Mouse (Mus musculus) forelimb bud, embryonic 11.5 days (tissue): ENCODE results near the gene Hba-a1.
"Not testable (repeated sequence)": the region's sequence is repeated elsewhere in the genome, so short reads cannot be mapped to it uniquely, and the experiment has no call there.

Experiments used
- DNase-seq: peaks from one replicate; pipeline ENCODE4 v3.0.0-alpha.2; 2012; ENCODE audit warnings: low read depth, low spot score

Hba-a1 gene

DNA sequence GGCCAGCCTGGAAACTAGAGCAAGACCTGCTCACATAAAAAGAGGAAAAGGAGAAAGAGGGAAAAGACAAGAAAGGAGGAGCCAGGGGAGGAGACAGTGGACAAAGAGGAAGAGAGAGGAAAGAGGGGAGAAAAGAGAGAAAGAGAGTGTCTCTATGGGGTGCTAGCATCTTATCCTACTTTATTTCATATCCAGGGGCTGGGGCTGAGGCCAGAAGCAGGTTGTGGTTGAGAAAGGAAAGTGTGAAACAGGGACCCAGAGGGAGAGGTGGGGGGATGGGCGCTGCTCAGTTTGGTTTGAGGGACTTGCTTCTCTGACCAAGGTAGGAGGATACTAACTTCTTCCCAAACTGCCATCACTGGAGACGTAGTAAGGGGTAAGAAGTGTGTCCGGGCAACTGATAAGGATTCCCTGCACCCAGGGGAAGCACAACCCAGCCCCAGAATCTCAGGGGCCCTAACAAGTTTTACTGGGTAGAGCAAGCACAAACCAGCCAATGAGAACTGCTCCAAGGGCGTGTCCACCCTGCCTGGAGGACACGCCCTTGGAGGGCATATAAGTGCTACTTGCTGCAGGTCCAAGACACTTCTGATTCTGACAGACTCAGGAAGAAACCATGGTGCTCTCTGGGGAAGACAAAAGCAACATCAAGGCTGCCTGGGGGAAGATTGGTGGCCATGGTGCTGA lies at the start of gene Hba-a1:
Gene Hba-a1 (plus strand): TSS at position 421 of the 687 bp plus-strand sequence.
- not testable (repeated sequence) for DNase-seq

- no peak for DNase-seq
Measured at GRCm38 (mm10) chr11:32233895-32234294, 49.4 kb upstream of the Hba-a1 start.

- no peak for DNase-seq
Measured at GRCm38 (mm10) chr11:32234816-32235485, 48.4 kb upstream of the Hba-a1 start.

DNA sequence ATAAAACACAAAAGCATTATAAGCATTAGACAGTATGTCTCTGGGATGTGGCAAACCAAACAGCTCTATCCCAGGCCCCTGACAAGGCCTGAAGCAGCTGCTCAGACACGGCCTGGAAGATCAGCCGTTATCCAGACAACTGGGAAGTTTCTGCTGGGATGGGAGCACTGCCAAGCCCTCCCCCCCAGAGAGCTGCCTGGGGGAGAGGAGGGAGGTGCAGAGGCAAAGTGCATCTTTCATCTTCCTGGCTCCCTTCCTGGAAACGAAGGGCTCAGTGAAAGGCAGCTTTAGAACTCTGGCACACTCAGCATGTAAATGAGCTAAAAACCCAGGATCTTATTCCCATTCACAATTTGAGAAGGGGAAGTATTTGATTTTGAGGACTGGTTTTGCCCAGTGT lies 47.7 kb upstream of the Hba-a1 start:
- DNase-seq, result no peak

DNA sequence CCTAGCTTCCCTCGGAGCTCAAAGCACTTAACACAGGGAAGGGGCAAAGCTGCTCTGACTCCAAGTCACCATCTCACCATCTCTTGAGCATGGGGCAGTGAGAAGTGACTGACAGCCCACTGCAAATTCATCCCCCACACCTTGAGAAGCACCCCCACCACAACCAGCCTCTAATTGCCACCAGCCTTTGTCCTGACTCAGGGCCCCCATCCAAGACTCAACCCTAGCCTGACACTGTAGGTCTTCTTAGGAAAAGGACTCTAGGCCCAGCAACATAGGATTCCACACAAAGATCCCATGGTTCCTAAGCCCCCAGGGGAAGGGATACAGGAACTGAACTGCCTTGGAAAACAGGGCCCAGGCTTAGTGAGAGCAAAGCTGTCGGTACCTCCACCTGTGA lies 47.2 kb upstream of the Hba-a1 start:
- no peak for DNase-seq

- DNase-seq, result no peak
Measured at GRCm38 (mm10) chr11:32236712-32237410, 46.5 kb upstream of the Hba-a1 start.

DNA sequence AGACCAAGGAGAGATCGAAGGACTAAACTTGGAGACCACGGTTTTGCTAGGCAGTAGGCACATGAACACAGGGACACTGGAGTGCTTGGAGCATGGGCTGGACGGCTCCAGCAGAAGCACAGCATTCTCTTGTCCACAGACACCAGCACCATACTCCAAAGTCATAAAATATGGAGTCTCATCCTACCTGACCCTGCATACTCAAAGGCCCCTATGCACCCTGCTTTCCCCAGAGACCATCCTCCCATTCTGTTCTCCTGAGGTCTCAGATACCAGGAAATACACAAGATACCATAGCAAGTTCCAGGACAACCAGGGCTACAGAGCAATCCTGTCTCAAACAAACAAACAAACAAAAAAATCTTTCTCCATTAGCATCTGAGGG lies 45.9 kb upstream of the Hba-a1 start:
- DNase-seq, result no peak

DNA sequence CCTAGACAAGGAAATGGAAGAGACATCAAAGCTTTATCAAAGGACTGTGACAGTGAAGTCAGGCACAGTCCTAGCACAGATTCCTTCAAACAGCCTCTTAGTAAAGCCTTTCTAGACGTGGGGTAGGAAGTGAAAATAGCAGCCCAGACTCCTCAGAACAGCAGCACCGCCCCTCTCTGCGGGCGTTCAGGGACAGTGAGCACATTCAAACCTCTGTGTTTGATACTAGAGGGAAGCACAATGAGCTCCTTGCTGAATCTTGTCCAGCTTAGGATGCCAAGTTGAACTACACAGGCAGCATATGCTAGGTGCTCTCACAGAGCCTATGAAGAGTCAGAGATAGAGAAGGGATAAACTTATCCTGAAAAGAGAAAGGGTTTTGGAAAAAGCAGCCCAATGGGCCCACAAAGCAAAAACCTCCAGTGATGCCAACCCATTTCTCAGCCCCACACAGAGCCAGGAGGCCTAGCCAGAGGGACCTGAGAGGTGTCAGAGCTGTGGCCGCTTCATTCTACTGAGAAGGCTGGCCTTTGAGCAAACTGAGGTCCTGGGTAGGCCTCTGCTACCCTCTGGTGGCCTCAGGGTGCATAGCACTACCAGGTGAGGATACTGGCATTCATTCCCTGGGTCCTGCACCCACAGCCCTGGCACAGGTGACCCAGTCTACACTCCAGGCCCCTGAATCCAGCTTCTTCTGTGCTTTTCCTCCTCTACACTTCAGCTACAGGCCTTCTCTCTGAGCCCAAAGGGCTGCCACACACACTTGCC lies 45.0 kb upstream of the Hba-a1 start:
- no peak for DNase-seq

DNA sequence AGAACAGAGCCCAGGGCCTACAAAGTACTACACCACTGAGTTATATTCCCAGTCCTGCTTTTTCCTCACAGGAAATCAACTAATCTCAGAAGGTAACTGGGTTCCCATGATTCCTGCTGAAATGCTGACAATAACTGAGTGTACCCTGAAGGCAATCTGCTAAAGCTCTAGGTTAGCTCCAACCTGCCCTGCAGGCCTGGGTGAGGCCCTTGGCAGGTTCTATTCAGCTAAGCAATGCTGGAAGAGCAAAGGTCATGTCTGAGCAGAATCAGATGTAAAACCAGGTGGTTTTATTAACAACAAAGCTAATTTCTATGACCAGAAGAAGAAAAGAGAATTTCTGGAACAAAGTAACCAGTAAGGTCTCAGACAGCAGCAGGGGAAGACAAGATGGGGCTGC lies 41.9 kb upstream of the Hba-a1 start:
- DNase-seq, result no peak

DNA sequence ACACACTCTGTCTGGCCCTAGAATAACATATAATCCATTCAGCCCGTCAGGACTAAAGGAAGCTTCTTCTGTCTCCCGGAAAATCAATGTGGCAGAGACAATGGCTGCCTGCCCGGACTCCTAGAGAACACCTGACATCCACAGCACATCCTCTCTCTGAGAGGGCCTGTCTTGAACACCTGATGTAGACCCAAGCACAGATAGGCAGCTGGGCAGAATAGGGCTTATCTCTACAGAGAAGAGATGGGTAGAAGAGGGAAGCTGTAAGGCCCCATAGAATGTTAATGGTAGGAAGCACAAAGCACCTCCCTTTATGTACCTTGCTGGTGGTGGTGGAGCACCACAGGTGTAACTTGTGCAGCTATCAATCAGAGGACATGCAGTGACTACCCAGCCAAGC lies 41.1 kb upstream of the Hba-a1 start:
- DNase-seq, result no peak

DNA sequence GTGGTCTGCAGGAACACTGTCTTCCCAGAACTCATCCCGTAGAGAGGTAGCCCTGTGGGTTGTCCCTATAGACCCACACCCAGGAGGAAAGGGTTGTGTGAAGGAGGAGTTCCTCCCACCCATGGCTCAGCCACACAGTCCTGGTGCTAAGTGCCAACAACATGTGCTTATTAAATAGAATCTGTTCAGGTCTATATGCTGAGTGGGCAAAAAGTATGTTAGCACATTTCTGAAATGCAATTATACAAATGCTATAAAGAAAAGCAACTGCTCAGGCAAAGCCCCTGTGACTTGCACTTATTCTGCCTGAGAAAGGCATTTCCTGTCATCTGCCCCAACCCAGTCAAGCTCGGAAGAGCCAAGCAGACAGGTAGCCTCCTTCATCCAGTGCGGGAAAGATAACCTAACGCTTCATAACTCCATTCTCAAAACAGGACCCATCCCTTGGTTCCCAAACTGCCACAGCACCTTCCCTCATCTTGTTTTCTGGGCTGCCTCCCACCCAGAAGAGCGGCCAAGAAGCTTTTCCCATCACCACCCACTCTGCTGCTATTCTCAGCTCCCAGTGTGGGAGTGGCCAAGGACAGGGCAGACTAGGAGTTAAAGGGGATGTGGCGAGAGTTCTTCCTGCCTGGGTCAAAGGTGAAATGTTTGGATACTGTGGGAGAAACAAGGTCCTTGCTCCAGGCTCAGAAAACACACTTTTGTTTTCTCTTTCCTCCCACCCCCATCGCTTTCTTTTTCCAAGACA lies 39.9 kb upstream of the Hba-a1 start:
- no peak for DNase-seq

DNA sequence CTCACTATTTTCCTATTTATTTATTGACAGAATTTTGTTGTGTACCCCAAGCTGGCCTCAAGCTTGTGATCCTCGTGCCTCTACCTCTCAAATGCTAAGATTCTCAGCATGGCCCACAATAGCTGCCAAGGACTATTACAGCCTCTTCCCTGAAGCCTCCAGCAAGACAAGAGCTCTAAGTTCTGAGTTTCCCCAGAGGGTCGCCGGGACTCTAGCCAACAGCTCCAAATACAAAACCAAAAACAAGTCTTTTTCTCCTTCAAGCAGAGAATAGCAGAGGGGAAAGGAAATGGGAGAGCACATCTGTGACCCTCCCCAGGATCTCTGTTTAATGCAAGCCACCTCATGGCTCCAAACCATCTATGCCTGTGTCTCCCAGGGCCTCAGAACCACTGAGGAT lies 39.2 kb upstream of the Hba-a1 start:
- no peak for DNase-seq

- DNase-seq, result no peak
Measured at GRCm38 (mm10) chr11:32244617-32245016, 38.7 kb upstream of the Hba-a1 start.

DNA sequence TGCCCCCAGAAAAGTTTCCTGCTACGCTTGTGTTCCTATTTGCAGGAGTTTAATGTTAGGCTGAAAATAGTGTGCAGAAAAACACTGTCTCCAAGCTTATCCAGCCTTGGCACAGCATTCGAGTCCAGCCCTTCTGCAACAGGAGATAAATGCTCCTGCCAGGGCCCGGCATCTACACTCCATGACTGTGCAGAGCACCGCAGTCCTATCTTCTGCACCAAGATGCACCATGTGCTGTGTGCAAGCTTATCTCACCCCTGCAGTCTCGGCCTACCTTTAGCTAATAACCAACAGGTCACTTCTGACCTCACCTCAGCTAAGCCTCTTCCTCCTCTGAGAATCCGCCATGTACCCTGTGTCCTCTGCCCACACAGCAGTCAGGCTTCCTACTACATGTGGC lies 37.7 kb upstream of the Hba-a1 start:
- DNase-seq, result no peak

GRCm38 (mm10) chr11:32247068-32247467 lies 36.2 kb upstream of the Hba-a1 start:
- DNase-seq, result no peak

GRCm38 (mm10) chr11:32248350-32248749 lies 35.0 kb upstream of the Hba-a1 start:
- no peak for DNase-seq

DNA sequence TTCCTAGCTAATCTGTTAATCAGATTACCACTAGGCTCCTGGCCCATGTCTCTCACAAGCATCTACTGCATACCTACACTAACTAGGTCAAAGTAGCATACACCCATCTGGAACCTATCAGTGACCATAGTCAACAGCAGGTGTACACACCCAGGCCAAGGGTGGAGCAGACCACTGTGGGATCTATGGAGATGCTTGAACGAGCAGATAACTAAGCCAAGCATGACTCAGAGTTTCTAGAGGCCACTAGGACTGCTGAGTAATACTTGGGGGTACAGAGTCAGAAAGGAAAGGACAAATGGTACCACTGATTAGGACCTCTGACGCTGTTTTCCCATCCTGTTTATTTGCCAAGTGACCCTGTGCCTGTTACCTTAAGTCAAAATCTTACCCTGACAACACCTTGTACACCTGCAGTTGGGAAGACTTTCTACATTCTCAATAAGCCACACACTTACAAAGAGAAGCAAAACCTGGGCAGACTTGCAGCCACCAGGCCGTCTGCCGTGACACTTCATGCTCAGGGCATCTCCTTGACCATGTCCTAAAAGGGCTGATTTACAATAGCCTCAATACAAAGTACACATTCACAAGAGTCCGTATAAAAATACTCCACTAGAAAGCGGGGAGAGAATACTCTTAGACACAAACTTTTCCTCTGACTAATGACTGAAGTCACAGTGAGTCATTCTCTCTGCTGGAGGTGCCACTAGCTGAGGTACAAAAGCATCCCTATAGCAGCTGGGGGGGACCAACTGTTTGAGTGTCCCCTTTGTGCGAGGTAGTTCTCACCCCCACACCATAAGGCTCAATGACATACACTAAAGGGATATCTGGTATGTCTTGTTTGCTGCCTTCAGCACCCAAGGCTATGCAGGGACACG lies 32.2 kb upstream of the Hba-a1 start:
- DNase-seq, result no peak

- no peak for DNase-seq
Measured at GRCm38 (mm10) chr11:32253121-32253520, 30.2 kb upstream of the Hba-a1 start.

DNA sequence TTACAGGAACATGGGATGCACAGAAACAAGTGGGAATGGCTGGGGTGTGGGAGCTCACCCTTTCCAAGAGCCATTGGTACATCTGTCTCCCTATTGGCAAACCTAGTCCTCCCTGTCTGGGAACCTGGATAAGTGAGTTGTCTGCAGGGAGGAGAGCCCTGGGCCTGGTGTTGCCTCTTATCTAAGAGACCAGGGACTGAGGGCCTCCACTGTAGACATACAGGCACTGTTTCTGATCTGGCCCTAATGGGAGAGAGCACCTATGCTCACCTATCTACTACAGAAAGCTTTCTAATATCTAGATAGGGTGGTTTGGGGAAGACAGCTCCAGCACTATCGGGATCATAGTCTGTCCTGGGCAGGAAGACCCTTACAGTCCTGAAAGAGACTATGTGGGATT lies 27.2 kb upstream of the Hba-a1 start:
- no peak for DNase-seq

DNA sequence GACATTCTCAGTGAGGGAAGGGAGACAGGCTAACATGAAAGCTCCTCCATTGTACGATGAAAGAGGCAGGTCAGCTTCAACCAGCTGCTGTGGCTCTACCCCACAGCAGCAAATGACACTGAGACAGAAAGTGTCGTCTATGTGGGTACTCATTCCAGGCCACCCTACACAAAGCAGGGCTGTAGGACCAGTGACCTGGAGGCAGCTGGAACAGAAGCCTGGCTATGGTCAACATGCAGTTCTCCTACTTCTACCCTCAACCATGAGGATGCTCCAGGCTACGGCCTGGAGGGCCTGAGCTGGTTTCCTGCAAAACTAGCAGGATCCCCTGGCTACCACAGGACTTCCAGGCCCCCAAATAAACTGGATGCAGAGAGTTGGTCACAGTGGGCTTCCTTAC lies 26.7 kb upstream of the Hba-a1 start:
- no peak for DNase-seq
